Comparison of ENCODE assay signal across 8 mouse cellular contexts in the genomic region with DNA sequence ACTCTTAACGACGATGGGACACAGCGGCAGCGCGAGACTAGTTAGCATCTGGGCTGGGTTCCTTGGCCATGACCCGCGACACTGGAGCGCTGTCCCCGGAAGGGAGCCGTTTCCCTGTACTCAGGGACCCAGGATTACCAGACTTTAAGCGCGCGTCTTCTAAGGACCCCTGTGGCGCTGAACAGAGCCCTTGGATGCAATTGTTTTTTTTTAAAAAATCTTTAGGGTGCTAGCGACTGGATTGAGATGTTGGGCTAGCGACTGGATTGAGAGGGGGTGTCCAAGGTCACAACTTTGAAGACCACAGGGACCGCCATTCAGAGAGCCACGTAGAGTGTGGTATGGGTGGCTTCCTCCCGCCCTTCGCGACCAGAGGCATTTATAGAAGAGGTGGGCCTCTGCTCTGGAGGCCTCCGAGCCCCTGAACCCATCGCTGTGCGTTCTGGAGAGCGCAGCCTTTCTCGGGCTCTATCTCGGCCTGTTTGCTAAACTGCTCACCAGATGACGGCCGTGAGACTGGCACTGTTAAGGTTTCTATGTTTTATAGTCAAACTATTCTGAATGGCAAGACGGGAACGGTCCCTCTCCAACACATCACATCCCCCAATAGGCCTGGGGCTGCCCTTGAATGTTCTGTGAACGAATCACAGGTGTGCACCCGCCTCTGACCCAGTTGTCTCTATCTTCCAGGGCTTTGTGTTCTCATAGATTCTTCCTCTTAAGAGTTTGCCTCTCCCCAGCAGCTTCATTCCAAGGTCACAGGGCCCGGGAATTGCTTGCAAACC. TPM values are rescaled to one million over a fixed set of nuclear protein-coding genes. Genes with fewer than 3 reads are reported as not detected.
DNase-seq lines count a peak whose midpoint lies in the region; ATAC-seq lines count a peak whose summit lies in the region.

No protein-coding gene starts in this region.

- H3K9ac ChIP-seq in lung, embryonic 16.5 days (ENCODE audit: low read length) = peak overlapping the region; percentile 93

- H3K36me3 ChIP-seq in lung, embryonic 16.5 days (ENCODE audit: control insufficient read depth, insufficient read depth, low read length) = no peaks in the 10 kb centered on the region
- no peaks in the 10 kb centered on the region for H3K36me3 ChIP-seq in hindbrain, embryonic 10.5 days

- H3K4me2 ChIP-seq in lung, embryonic 16.5 days (ENCODE audit: low read depth, low read length) = peak overlapping the region; percentile 97

- H3K4me3 ChIP-seq in lung, embryonic 16.5 days (ENCODE audit: low read length) = peak overlapping the region; percentile 77
- H3K4me3 ChIP-seq in hindbrain, embryonic 10.5 days = peak overlapping the region; percentile 98

- peak; percentile 51 to 62 for DNase-seq in adrenal gland, adult (ENCODE audit: inconsistent age in 2 of 2, low spot score in 1 of 2)
- DNase-seq in adrenal gland, postnatal 4 days (ENCODE audit: low spot score in 2 of 2) = no peak
- no peak for DNase-seq in lung, adult 18-20 months
- peak; percentile 16 for DNase-seq in hindbrain, embryonic 10.5 days (ENCODE audit: low spot score)
- peak; percentile 30 for DNase-seq in lung, postnatal 10 days
- no peak for DNase-seq in layer of hippocampus, postnatal 14 days (ENCODE audit: low spot score in 2 of 2)
- no peak for DNase-seq in urinary bladder, postnatal 4 days (ENCODE audit: low spot score in 2 of 2)

- peak overlapping the region; percentile 98 for H3K27ac ChIP-seq in lung, embryonic 16.5 days (ENCODE audit: low read length)
- peak overlapping the region; percentile 100 for H3K27ac ChIP-seq in hindbrain, embryonic 10.5 days

- H3K27me3 ChIP-seq in lung, embryonic 16.5 days (ENCODE audit: control insufficient read depth, insufficient read depth, low read depth, low read length) = no peaks in the 10 kb centered on the region
- H3K27me3 ChIP-seq in hindbrain, embryonic 10.5 days (ENCODE audit: insufficient read depth, poor library complexity, severe bottlenecking) = peaks cover 26% of the 10 kb centered on the region

- WGBS in lung, embryonic 16.5 days = 10% methylated on average over 34 of the region's 34 CpGs
- WGBS in hindbrain, embryonic 10.5 days = 2% methylated on average over 34 of the region's 34 CpGs

- H3K9me3 ChIP-seq in lung, embryonic 16.5 days (ENCODE audit: control insufficient read depth, low read length) = no peaks in the 10 kb centered on the region
- peaks cover 6% of the 10 kb centered on the region; the same call in 1 of the 2 replicates for H3K9me3 ChIP-seq in hindbrain, embryonic 10.5 days

- ATAC-seq in lung, embryonic 16.5 days (ENCODE audit: low read depth) = peak; percentile 13; the same call in 1 of the 2 replicates

- peaks cover 18% of the 10 kb centered on the region for H3K4me1 ChIP-seq in lung, embryonic 16.5 days (replicated peaks; ENCODE audit: control insufficient read depth, insufficient read depth, low read length)
- peaks cover 27% of the 10 kb centered on the region for H3K4me1 ChIP-seq in hindbrain, embryonic 10.5 days (replicated peaks)

RNA-seq across cellular contexts. Expression of a gene that starts 0.7 kb away (rescaled TPM):
- total RNA-seq in adrenal gland, postnatal 4 days (2021) = 10 to 100 TPM; 86.7 to 94.1 TPM
- 75.4 and 78.4 TPM in 2 replicates for polyA plus RNA-seq in lung, embryonic 16.5 days (2015; fragmentation: Nextera tagmentation; extraction: Ambion mirVana)
- polyA plus RNA-seq in hindbrain, embryonic 10.5 days (2016; fragmentation: Nextera tagmentation; extraction: Ambion mirVana) = 119 and 123 TPM in 2 replicates
- total RNA-seq in layer of hippocampus, postnatal 14 days (2021) = 10 to 100 TPM; 46.4 to 52.1 TPM

RNA-seq across cellular contexts. Expression of a gene that starts 1.7 kb away (rescaled TPM):
- total RNA-seq in adrenal gland, postnatal 4 days (2021) = 100 to 1,000 TPM; 205 to 210 TPM
- 175 and 182 TPM in 2 replicates for polyA plus RNA-seq in lung, embryonic 16.5 days (2015; fragmentation: Nextera tagmentation; extraction: Ambion mirVana)
- polyA plus RNA-seq in hindbrain, embryonic 10.5 days (2016; fragmentation: Nextera tagmentation; extraction: Ambion mirVana) = 87.4 and 92.5 TPM in 2 replicates
- 10 to 100 TPM; 38.3 to 40.2 TPM for total RNA-seq in layer of hippocampus, postnatal 14 days (2021)

Comparison
In these comparisons a context has a peak if more than half of its experiments do, and no peak if none do; other contexts are left out.
1. DNase-seq: peak in adrenal gland, adult (2 of 2), hindbrain, embryonic 10.5 days (single experiment) and lung, postnatal 10 days (single experiment); none in adrenal gland, postnatal 4 days (0 of 2), lung, adult 18-20 months (0 of 2), layer of hippocampus, postnatal 14 days (0 of 2) and urinary bladder, postnatal 4 days (0 of 2).
2. RNA of a gene that starts 1.7 kb away (total RNA-seq): 205 to 210 TPM in adrenal gland, postnatal 4 days; 38.3 to 40.2 TPM in layer of hippocampus, postnatal 14 days; every median in the first group is over 4 times any median in the second.